ENCODE assay signal across 26 mouse cellular contexts in genomic region chr1:84947390-84947789, GRCm38 (mm10). TPM values are rescaled to one million over a fixed set of nuclear protein-coding genes. Genes with fewer than 3 reads are reported as not detected.
DNase-seq lines count a peak whose midpoint lies in the region; ATAC-seq lines count a peak whose summit lies in the region.
"Had no signal": no experiment of that assay in that cellular context is flagged by ENCODE, and none has a peak within 500 bp of the region (broad histone marks: within the 10 kb centered on the region; RNA-seq: fewer than 3 reads in every experiment).

No protein-coding gene starts in this region.

- peak; percentile 87 for DNase-seq in kidney, adult 11 months
- peak; percentile 2 for DNase-seq in testis, postnatal 14 days (ENCODE audit: low spot score)
- no peak for DNase-seq in testis, postnatal 10 days (ENCODE audit: low spot score)
- DNase-seq in kidney, postnatal 14 days = peak; percentile 73
- no peak for DNase-seq in lung, postnatal 10 days
- DNase-seq in adrenal gland, postnatal 4 days (ENCODE audit: low spot score in 2 of 2) = no peak
- DNase-seq in left cerebral cortex, postnatal 14 days (ENCODE audit: low spot score in 2 of 2) = no peak
- DNase-seq: adrenal gland, postnatal 36 days; cerebellum, adult 11 months; cerebellum, adult 9-11 months; forebrain, postnatal 0 days; gastrocnemius, postnatal 14 days; right cerebral cortex, adult 18-20 months; right cerebral cortex, postnatal 4 days; thymus, postnatal 14 days had no signal

- no peaks in the 10 kb centered on the region for H3K9me3 ChIP-seq in kidney, embryonic 14.5 days (ENCODE audit: control insufficient read depth, low read length)
- H3K9me3 ChIP-seq: embryonic facial prominence, embryonic 10.5 days; heart, embryonic 13.5 days; hindbrain, embryonic 12.5 days; midbrain, embryonic 10.5 days; neural tube, embryonic 15.5 days had no signal

- no peaks in the 10 kb centered on the region for H3K36me3 ChIP-seq in kidney, embryonic 14.5 days (ENCODE audit: control insufficient read depth, insufficient read depth, low read length)
- H3K36me3 ChIP-seq: embryonic facial prominence, embryonic 10.5 days; heart, embryonic 13.5 days; hindbrain, embryonic 12.5 days; midbrain, embryonic 10.5 days; neural tube, embryonic 15.5 days had no signal

- H3K9ac ChIP-seq in kidney, embryonic 14.5 days (ENCODE audit: low read depth, low read length) = no peak overlapping the region
- H3K9ac ChIP-seq: forebrain, postnatal 0 days; heart, embryonic 13.5 days; hindbrain, embryonic 12.5 days; liver, embryonic 14.5 days; neural tube, embryonic 15.5 days had no signal

- no peaks in the 10 kb centered on the region for H3K27me3 ChIP-seq in kidney, embryonic 14.5 days (ENCODE audit: control insufficient read depth, insufficient read depth, low read length)
- H3K27me3 ChIP-seq: heart, embryonic 13.5 days; hindbrain, embryonic 12.5 days; neural tube, embryonic 15.5 days had no signal

- ATAC-seq in kidney, embryonic 14.5 days (ENCODE audit: low FRiP score, low TSS enrichment) = no peak
- ATAC-seq: forebrain, postnatal 0 days; intestine, postnatal 0 days; lung, postnatal 0 days had no signal

- H3K4me3 ChIP-seq in kidney, embryonic 14.5 days (ENCODE audit: low read length) = no peak overlapping the region
- H3K4me3 ChIP-seq: embryonic facial prominence, embryonic 10.5 days; heart, adult 2 months; heart, embryonic 13.5 days; hindbrain, embryonic 12.5 days; midbrain, embryonic 10.5 days; neural tube, embryonic 15.5 days had no signal

- no peak overlapping the region for H3K27ac ChIP-seq in kidney, embryonic 14.5 days (ENCODE audit: low read depth, low read length)
- H3K27ac ChIP-seq: embryonic facial prominence, embryonic 10.5 days; heart, adult 2 months; heart, embryonic 13.5 days; hindbrain, embryonic 12.5 days; liver, embryonic 14.5 days; midbrain, embryonic 10.5 days; neural tube, embryonic 15.5 days had no signal

- no peak overlapping the region for H3K4me2 ChIP-seq in kidney, embryonic 14.5 days (replicated peaks; ENCODE audit: low read depth, low read length)
- H3K4me2 ChIP-seq: heart, embryonic 13.5 days; hindbrain, embryonic 12.5 days; neural tube, embryonic 15.5 days had no signal

- H3K4me1 ChIP-seq in kidney, embryonic 14.5 days (ENCODE audit: control insufficient read depth, insufficient read depth, low read length) = no peaks in the 10 kb centered on the region
- H3K4me1 ChIP-seq: embryonic facial prominence, embryonic 10.5 days; heart, embryonic 13.5 days; hindbrain, embryonic 12.5 days; midbrain, embryonic 10.5 days; neural tube, embryonic 15.5 days had no signal

- WGBS in kidney, embryonic 14.5 days = 77% methylated on average over 2 of the region's 2 CpGs

- intact Hi-C loops in left cerebral cortex, postnatal 14 days (cut with DNase I) = no loop called here

RNA-seq across cellular contexts. Expression of gene Slc16a14, which starts 12.5 kb away (rescaled TPM):
- polyA plus RNA-seq in kidney, embryonic 14.5 days (2014; fragmentation: Nextera tagmentation; extraction: Ambion mirVana) = 0.41 and 0.53 TPM in 2 replicates
- total RNA-seq in adrenal gland, postnatal 4 days (2021) = 1 to 10 TPM; 3.6 to 5.1 TPM
- total RNA-seq in left cerebral cortex, postnatal 14 days (2021) = 10 to 100 TPM; 26.0 to 29.7 TPM
- total RNA-seq: common myeloid progenitor, adult 5-6 weeks had no signal
- polyA plus RNA-seq: liver, embryonic 14.5 days had no signal

Comparison
In these comparisons a context has a peak if more than half of its experiments do, and no peak if none do; other contexts are left out.
1. DNase-seq: peak in kidney, adult 11 months (single experiment), testis, postnatal 14 days (single experiment) and kidney, postnatal 14 days (single experiment); none in testis, postnatal 10 days (single experiment), lung, postnatal 10 days (single experiment), adrenal gland, postnatal 4 days (0 of 2) and left cerebral cortex, postnatal 14 days (0 of 2).
2. RNA of gene Slc16a14, which starts 12.5 kb away (total RNA-seq): 26.0 to 29.7 TPM in left cerebral cortex, postnatal 14 days; 3.6 to 5.1 TPM in adrenal gland, postnatal 4 days; every median in the first group is over 4 times any median in the second.